Mouse (Mus musculus) thymus, adult 2 months (tissue): ENCODE data around the gene Tmem223.

Source experiments
- CTCF ChIP-seq: fragments of 200-500 bp; IDR thresholded peaks from 2 replicates; pipeline ENCODE4 v1.5.1; 2012; ENCODE audit warnings: mild to moderate bottlenecking, control low read depth, low read length, moderate library complexity, borderline replicate concordance; ENCODE audit not compliant: control insufficient read depth, poor library complexity, insufficient read depth; ENCODE audit errors: extremely low read depth
- POLR2A ChIP-seq: fragments of 200-500 bp; IDR thresholded peaks from 2 replicates; pipeline ENCODE4 v1.6.1; 2012; ENCODE audit warnings: mild to moderate bottlenecking, low read length, control low read depth, moderate library complexity; ENCODE audit not compliant: control insufficient read depth, poor library complexity, insufficient read depth; ENCODE audit errors: extremely low read depth

DNA sequence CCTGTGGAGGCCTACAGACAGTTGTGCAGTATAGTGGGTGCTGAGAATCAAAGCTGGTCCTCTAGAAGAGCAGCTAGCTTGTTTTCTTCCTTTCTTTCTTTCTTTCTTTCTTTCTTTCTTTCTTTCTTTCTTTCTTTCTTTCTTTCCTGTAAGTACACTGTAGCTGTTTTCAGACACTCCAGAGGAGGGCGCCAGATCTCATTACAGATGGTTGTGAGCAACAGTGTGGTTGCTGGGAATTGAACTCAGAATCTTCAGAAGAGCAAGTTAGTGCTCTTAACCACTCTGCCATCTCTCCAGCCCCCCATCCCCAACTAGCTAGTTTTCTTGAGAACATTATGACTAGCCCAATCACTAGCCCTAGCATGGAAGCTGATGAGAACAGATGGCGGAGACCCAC lies 10.0 kb upstream of the Tmem223 start:
- TF ChIP-seq CTCF (no peak), POLR2A (no peak)
